Mouse (Mus musculus) erythroblast, adult 5-6 weeks (primary cell): ENCODE data around the gene Rps28. TPM values are rescaled to one million over a fixed set of nuclear protein-coding genes. Genes with fewer than 3 reads are reported as not detected.

Experiments used
- ATAC-seq: replicated peaks from 2 replicates; pipeline ENCODE4 v1.8.0; 2016; ENCODE audit warnings: moderate number of reproducible peaks, mild to moderate bottlenecking, moderate TSS enrichment, inconsistent platforms; ENCODE audit not compliant: poor library complexity, low FRiP score, severe bottlenecking
- total RNA-seq, 2 experiments: library from RNA; stranded (forward) in 1 of 2; stranded (reverse) in 1 of 2; fragments of 150-400 nt in 1 of 2; fragments of 200-764, 138-1000 nt in 1 of 2; gene quantifications; 2 replicates each; pipeline versions ENCODE4 v1.2.3 to v1.2.4; 2015 to 2017; ENCODE audit warnings: low replicate concordance in 2 of 2

Rps28 gene
- total RNA-seq, 2 experiments from 2014 or later, result 275 to 335 TPM

- ATAC-seq, result no peak
Measured at GRCm38 (mm10) chr17:33779271-33779966, 44.9 kb downstream of the Rps28 start.

- no peak for ATAC-seq
Measured at GRCm38 (mm10) chr17:33775287-33775686, 49.1 kb downstream of the Rps28 start.

GRCm38 (mm10) chr17:33774573-33775155 is 49.7 kb downstream of the Rps28 start:
- no peak for ATAC-seq

- no peak for ATAC-seq
Measured at GRCm38 (mm10) chr17:33773871-33774572, 50.3 kb downstream of the Rps28 start.

GRCm38 (mm10) chr17:33773426-33773825 is 50.9 kb downstream of the Rps28 start:
- ATAC-seq, result no peak

DNA sequence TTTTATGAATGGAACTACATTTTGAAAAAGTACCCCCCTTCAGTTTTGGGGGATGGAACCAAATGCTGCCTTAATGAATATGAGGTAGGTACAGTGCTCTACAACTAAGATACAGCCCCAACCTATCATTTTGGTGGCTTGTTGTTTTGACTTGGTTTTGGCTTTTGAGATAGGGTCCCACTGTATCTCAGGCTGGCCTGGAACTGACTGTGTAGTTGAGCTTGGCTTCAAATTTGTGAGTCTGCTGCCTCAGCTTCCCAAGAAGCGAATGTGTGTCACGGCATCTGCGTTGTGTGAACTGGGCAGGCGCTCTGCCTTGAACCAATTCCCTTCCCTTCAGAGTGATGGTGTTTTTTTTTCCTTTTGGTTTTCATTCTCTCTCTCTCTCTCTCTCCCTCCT is 52.7 kb downstream of the Rps28 start:
- no peak for ATAC-seq

Other genes with a start within 250 kb of the Rps28 start
- 12.5 and 25.3 TPM in 2 replicates for gene Zfp414, start 195.5 kb downstream of the Rps28 start, total RNA-seq (2015; ENCODE audit: low replicate concordance)
- gene Zfp414, start 195.5 kb downstream of the Rps28 start, total RNA-seq (2017; ENCODE audit: low replicate concordance), result 4.3 and 8.0 TPM in 2 replicates
- 48.4 and 55.8 TPM in 2 replicates for gene Pram1, start 186.5 kb downstream of the Rps28 start, total RNA-seq (2015; ENCODE audit: low replicate concordance)
- gene Pram1, start 186.5 kb downstream of the Rps28 start, total RNA-seq (2017; ENCODE audit: low replicate concordance), result 6.3 and 12.6 TPM in 2 replicates
- 1,242 and 1,297 TPM in 2 replicates for gene Hnrnpm, start 137.7 kb downstream of the Rps28 start, total RNA-seq (2015; ENCODE audit: low replicate concordance)
- 1,014 and 1,409 TPM in 2 replicates for gene Hnrnpm, start 137.7 kb downstream of the Rps28 start, total RNA-seq (2017; ENCODE audit: low replicate concordance)
- gene March2, start 105.9 kb downstream of the Rps28 start, total RNA-seq (2015; ENCODE audit: low replicate concordance), result 910 and 992 TPM in 2 replicates
- gene March2, start 105.9 kb downstream of the Rps28 start, total RNA-seq (2017; ENCODE audit: low replicate concordance), result 1,070 and 1,140 TPM in 2 replicates
- 43.9 and 50.9 TPM in 2 replicates for gene Rab11b, start 64.0 kb downstream of the Rps28 start, total RNA-seq (2015; ENCODE audit: low replicate concordance)
- gene Rab11b, start 64.0 kb downstream of the Rps28 start, total RNA-seq (2017; ENCODE audit: low replicate concordance), result 28.1 and 36.7 TPM in 2 replicates
- gene Angptl4, start 42.7 kb downstream of the Rps28 start, total RNA-seq (2015; ENCODE audit: low replicate concordance), result 0.96 and 1.5 TPM in 2 replicates
- gene Angptl4, start 42.7 kb downstream of the Rps28 start, total RNA-seq (2017; ENCODE audit: low replicate concordance), result 1.1 and 4.3 TPM in 2 replicates
- not detected in 2 replicates for gene Kank3, start 14.0 kb downstream of the Rps28 start, total RNA-seq (2015; ENCODE audit: low replicate concordance)
- 0.42 and 1.3 TPM in 2 replicates for gene Kank3, start 14.0 kb downstream of the Rps28 start, total RNA-seq (2017; ENCODE audit: low replicate concordance)
- 50.6 and 57.5 TPM in 2 replicates for gene Ndufa7, start within 50 bp of the Rps28 start, total RNA-seq (2015; ENCODE audit: low replicate concordance)
- gene Ndufa7, start within 50 bp of the Rps28 start, total RNA-seq (2017; ENCODE audit: low replicate concordance), result 35.4 and 46.6 TPM in 2 replicates
- 3.1 and 3.3 TPM in 2 replicates for gene Cd320, start 18.5 kb upstream of the Rps28 start, total RNA-seq (2015; ENCODE audit: low replicate concordance)
- not detected in 2 replicates for gene Cd320, start 18.5 kb upstream of the Rps28 start, total RNA-seq (2017; ENCODE audit: low replicate concordance)
- not detected in 2 replicates for gene Gm7029, start 49.3 kb upstream of the Rps28 start, total RNA-seq (2015; ENCODE audit: low replicate concordance)
- not detected in 2 replicates for gene Gm7029, start 49.3 kb upstream of the Rps28 start, total RNA-seq (2017; ENCODE audit: low replicate concordance)
- gene Kifc1, start 66.1 kb upstream of the Rps28 start, total RNA-seq (2015; ENCODE audit: low replicate concordance), result 5.0 and 17.6 TPM in 2 replicates
- 47.5 and 80.7 TPM in 2 replicates for gene Kifc1, start 66.1 kb upstream of the Rps28 start, total RNA-seq (2017; ENCODE audit: low replicate concordance)
- gene Platr17, start 80.6 kb upstream of the Rps28 start, total RNA-seq (2015; ENCODE audit: low replicate concordance), result not detected in 2 replicates
- gene Platr17, start 80.6 kb upstream of the Rps28 start, total RNA-seq (2017; ENCODE audit: low replicate concordance), result 9.7 TPM in 1 of 2 replicates, not detected in the other
- 12.1 and 14.2 TPM in 2 replicates for gene Daxx, start 84.9 kb upstream of the Rps28 start, total RNA-seq (2015; ENCODE audit: low replicate concordance)
- gene Daxx, start 84.9 kb upstream of the Rps28 start, total RNA-seq (2017; ENCODE audit: low replicate concordance), result 20.4 and 21.7 TPM in 2 replicates
- gene Tapbp, start 91.3 kb upstream of the Rps28 start, total RNA-seq (2015; ENCODE audit: low replicate concordance), result 30.7 and 30.9 TPM in 2 replicates
- 34.3 and 39.6 TPM in 2 replicates for gene Tapbp, start 91.3 kb upstream of the Rps28 start, total RNA-seq (2017; ENCODE audit: low replicate concordance)
- 4.0 and 7.9 TPM in 2 replicates for gene Zbtb22, start 91.3 kb upstream of the Rps28 start, total RNA-seq (2015; ENCODE audit: low replicate concordance)
- gene Zbtb22, start 91.3 kb upstream of the Rps28 start, total RNA-seq (2017; ENCODE audit: low replicate concordance), result 8.8 and 10.3 TPM in 2 replicates
- gene Rgl2, start 105.0 kb upstream of the Rps28 start, total RNA-seq (2015; ENCODE audit: low replicate concordance), result 5.2 and 6.1 TPM in 2 replicates
- gene Rgl2, start 105.0 kb upstream of the Rps28 start, total RNA-seq (2017; ENCODE audit: low replicate concordance), result 5.6 and 9.7 TPM in 2 replicates
- 15.9 and 38.0 TPM in 2 replicates for gene Pfdn6, start 115.8 kb upstream of the Rps28 start, total RNA-seq (2015; ENCODE audit: low replicate concordance)
- gene Pfdn6, start 115.8 kb upstream of the Rps28 start, total RNA-seq (2017; ENCODE audit: low replicate concordance), result 22.9 TPM in 2 replicates
- 4.0 and 15.9 TPM in 2 replicates for gene Wdr46, start 116.1 kb upstream of the Rps28 start, total RNA-seq (2015; ENCODE audit: low replicate concordance)
- 7.5 and 8.5 TPM in 2 replicates for gene Wdr46, start 116.1 kb upstream of the Rps28 start, total RNA-seq (2017; ENCODE audit: low replicate concordance)
- gene B3galt4, start 126.9 kb upstream of the Rps28 start, total RNA-seq (2015; ENCODE audit: low replicate concordance), result not detected in 2 replicates
- 0.70 and 0.94 TPM in 2 replicates for gene B3galt4, start 126.9 kb upstream of the Rps28 start, total RNA-seq (2017; ENCODE audit: low replicate concordance)
- 8.2 and 11.3 TPM in 2 replicates for gene Vps52, start 131.2 kb upstream of the Rps28 start, total RNA-seq (2015; ENCODE audit: low replicate concordance)
- gene Vps52, start 131.2 kb upstream of the Rps28 start, total RNA-seq (2017; ENCODE audit: low replicate concordance), result 13.0 and 17.0 TPM in 2 replicates
- 758 and 917 TPM in 2 replicates for gene Rps18, start 131.4 kb upstream of the Rps28 start, total RNA-seq (2015; ENCODE audit: low replicate concordance)
- gene Rps18, start 131.4 kb upstream of the Rps28 start, total RNA-seq (2017; ENCODE audit: low replicate concordance), result 207 and 301 TPM in 2 replicates
- gene H2-K1, start 175.8 kb upstream of the Rps28 start, total RNA-seq (2015; ENCODE audit: low replicate concordance), result 177 and 273 TPM in 2 replicates
- gene H2-K1, start 175.8 kb upstream of the Rps28 start, total RNA-seq (2017; ENCODE audit: low replicate concordance), result 97.6 and 121 TPM in 2 replicates
- 1.9 and 9.2 TPM in 2 replicates for gene Ring1, start 200.1 kb upstream of the Rps28 start, total RNA-seq (2015; ENCODE audit: low replicate concordance)
- 2.0 and 2.8 TPM in 2 replicates for gene Ring1, start 200.1 kb upstream of the Rps28 start, total RNA-seq (2017; ENCODE audit: low replicate concordance)
- gene H2-Ke6, start 203.5 kb upstream of the Rps28 start, total RNA-seq (2015; ENCODE audit: low replicate concordance), result 26.5 and 50.7 TPM in 2 replicates
- gene H2-Ke6, start 203.5 kb upstream of the Rps28 start, total RNA-seq (2017; ENCODE audit: low replicate concordance), result 15.0 and 17.8 TPM in 2 replicates
- not detected in 2 replicates for gene Slc39a7, start 207.1 kb upstream of the Rps28 start, total RNA-seq (2015; ENCODE audit: low replicate concordance)
- gene Slc39a7, start 207.1 kb upstream of the Rps28 start, total RNA-seq (2017; ENCODE audit: low replicate concordance), result 11.5 and 16.6 TPM in 2 replicates
- 7.1 and 8.3 TPM in 2 replicates for gene Rxrb, start 207.2 kb upstream of the Rps28 start, total RNA-seq (2015; ENCODE audit: low replicate concordance)
- gene Rxrb, start 207.2 kb upstream of the Rps28 start, total RNA-seq (2017; ENCODE audit: low replicate concordance), result 10.7 and 12.0 TPM in 2 replicates
- 1.3 TPM in 1 of 2 replicates, not detected in the other for gene Col11a2, start 214.9 kb upstream of the Rps28 start, total RNA-seq (2015; ENCODE audit: low replicate concordance)
- gene Col11a2, start 214.9 kb upstream of the Rps28 start, total RNA-seq (2017; ENCODE audit: low replicate concordance), result 4.3 and 7.0 TPM in 2 replicates